Mouse (Mus musculus) inflammation-experienced regulatory T-cells, adult 6 months (primary cell): ENCODE results near the gene Srxn1. TPM values are rescaled to one million over a fixed set of nuclear protein-coding genes. Genes with fewer than 3 reads are reported as not detected.

ENCODE experiments used
- ATAC-seq: one replicate; pipeline ENCODE4 v1.8.0; 2017
- polyA plus RNA-seq, 3 experiments: library from polyadenylated mRNA; unstranded; fragments of 100-300 nt; shearing (Covaris generic); gene quantifications; one replicate each; pipeline ENCODE4 v1.2.1; 2017

The Srxn1 gene
- polyA plus RNA-seq, 3 experiments from 2014 or later: 2.5 to 8.0 (median 3.3) TPM

DNA sequence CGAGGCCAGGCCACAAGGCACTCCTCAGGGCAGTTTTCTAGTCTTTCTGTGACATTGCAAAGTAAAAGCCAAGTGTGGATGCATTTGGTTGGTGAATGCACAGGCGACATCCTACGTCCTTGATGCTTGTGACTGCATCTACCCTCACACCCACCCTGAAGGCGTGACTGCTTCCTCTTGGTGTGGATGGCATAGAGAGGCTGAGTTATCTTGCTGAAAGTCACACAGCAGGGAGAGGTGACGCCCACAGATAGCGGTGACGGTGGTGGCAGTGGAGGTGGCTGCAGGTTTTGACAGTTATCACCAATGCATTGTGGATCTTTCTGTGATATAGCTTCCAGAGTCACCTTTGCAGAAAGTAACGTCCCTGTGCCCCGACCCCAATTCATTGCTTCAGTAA lies 17.6 kb downstream of the Srxn1 start:
- no peak for ATAC-seq

- no peak for ATAC-seq
These were observed 23.3 kb downstream of the Srxn1 start for GRCm38 (mm10) chr2:152128597-152128996.

DNA sequence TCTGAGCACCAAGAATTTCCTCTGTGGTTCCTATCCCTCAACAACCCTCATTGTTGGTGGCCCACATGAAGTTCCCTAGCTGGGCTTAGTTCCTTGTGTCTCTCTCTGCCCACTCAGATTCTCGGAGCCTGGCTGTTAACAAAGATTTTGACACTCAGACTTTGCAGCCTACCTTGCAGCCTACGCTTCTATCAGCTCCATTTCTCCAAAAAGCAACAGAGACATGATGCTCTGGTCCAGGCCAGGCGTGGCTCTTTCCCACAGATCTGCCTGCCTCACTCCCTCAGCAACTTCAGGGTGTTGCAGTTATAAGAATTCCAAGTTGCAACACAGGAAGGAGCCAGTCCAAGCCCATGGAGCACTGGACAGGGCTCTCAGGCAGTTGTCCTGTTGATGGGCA lies 24.5 kb downstream of the Srxn1 start:
- no peak for ATAC-seq

DNA sequence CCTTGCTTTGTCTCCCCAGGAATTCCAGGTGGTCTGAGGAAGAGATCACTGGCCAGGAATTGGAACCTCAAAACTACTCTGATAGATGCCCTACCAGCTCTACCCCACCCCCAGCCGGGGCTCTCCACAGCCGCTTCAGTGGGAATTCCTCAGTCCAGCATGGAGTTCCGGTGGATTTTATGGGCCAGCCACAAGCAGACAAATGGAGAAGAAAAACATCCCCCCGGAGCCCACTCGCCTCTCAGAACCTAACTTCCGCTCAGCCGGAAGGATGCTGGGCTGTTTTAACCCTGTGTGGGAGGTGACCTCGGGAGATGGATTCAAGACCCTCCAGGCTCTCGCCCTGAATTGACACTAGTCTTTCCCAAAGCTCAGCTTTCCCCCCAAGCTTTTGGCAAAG lies 26.7 kb downstream of the Srxn1 start:
- ATAC-seq: no peak

GRCm38 (mm10) chr2:152132691-152133090 lies 27.4 kb downstream of the Srxn1 start:
- no peak for ATAC-seq

GRCm38 (mm10) chr2:152139191-152139987 lies 34.1 kb downstream of the Srxn1 start:
- ATAC-seq: no peak

- ATAC-seq: no peak
These were observed 35.6 kb downstream of the Srxn1 start for GRCm38 (mm10) chr2:152140941-152141340.

DNA sequence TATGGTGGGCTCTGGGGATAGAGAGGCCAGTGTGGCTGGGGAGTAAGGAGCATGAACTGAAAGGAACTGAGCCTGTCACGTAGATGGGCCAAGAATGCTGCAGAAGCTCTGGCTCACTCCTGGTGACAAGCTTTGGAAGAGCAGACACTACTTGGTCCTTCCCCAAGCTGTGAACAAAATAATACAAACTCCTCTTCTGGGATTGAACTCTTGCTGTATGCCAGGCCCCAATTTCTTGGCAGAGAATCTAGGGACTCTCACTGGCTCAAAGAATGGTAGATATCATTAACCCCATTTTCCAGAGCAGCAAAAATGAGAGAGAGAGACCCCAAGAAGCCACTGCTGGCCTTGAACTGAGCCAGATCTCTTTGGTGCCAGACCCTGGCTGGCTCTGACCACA lies 36.2 kb downstream of the Srxn1 start:
- ATAC-seq: no peak

GRCm38 (mm10) chr2:152142046-152142445 lies 36.7 kb downstream of the Srxn1 start:
- ATAC-seq: no peak

DNA sequence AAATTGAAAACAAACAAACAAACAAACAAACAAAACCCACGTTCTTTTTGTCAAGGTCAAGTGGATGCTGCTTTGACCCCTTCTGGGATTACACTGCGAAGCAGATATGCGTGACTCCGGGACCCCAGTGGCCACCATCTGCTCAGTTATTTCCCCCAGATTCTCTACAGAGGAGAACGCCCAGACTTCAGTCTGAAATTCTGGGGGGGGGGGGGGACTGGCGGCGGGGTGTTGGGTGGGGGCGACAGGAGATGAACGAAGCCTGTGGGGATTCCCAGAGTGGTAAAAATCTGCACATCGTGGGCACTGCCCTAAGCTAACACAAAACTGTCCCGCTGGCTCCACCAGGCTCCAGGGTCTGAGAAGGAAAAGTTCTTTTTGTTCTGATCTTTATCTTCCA lies 37.3 kb downstream of the Srxn1 start:
- ATAC-seq: no peak

DNA sequence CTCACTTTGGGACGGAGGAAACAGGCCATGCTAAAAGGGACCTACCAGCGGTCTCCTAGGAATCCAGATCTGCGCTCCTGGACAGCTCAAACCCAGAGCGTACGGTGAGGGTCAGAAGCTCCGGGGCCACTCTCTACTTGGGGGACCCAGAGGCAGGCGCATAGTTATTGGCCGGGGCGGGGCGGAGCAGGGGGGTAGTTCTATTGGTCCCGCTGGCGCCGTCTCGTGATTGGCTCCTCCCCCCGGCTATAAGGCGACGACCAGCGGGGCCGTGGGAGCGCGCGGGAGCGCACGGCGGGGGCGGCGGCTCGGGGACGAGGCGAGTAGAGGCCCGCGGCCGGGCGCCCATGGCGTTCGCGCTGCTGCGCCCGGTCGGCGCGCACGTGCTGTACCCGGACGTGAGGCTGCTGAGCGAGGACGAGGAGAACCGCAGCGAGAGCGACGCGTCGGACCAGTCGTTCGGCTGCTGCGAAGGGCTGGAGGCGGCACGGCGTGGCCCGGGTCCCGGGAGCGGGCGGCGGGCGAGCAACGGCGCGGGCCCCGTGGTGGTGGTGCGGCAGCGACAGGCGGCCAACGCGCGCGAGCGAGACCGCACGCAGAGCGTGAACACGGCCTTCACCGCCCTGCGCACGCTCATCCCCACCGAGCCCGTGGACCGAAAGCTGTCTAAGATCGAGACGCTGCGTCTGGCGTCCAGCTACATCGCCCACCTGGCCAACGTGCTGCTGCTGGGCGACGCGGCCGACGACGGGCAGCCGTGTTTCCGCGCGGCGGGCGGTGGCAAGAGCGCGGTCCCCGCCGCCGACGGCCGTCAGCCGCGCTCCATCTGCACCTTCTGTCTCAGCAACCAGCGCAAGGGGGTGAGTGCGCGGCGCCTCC lies 38.2 kb downstream of the Srxn1 start, which contains the start of gene Tcf15:
Gene Tcf15, plus strand, starts transcription at position 283 of the 879 bp plus-strand sequence.
- no peak for ATAC-seq

DNA sequence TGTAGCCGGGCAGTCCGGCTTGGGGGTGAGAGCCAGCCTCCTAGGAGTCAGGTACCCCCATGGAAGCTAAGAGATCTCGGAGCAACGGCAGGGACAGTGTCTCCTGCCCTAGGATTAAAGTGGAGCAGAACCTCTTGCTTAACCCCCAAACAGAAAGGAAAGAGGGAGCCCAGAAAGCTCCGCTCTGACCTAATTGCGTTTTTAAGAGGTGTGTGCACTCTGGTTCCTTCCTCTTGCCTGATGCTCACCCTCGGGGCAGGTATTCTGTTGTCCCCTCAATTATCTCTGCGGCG lies 38.8 kb downstream of the Srxn1 start:
- ATAC-seq: no peak

DNA sequence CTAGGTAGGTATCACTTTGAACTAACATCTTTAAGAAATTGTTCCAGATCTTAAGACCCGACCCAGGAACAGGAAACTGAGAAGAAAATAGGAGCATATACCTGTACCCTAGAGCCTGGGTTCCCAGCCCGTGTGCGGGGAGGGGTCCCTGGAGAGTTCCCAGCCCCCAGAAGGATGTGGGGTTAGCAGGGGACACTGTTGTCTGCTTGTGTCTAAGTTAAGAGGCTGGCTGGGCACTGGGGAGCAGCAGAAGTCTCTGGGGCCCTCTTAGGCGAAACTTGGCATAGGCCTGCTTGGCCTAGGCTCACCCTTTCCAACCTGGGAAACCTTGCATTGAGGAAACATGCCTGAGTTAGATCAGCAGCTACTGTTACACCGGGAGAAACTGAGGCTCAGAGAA lies 39.2 kb downstream of the Srxn1 start:
- no peak for ATAC-seq

GRCm38 (mm10) chr2:152145711-152146110 lies 40.4 kb downstream of the Srxn1 start:
- no peak for ATAC-seq

DNA sequence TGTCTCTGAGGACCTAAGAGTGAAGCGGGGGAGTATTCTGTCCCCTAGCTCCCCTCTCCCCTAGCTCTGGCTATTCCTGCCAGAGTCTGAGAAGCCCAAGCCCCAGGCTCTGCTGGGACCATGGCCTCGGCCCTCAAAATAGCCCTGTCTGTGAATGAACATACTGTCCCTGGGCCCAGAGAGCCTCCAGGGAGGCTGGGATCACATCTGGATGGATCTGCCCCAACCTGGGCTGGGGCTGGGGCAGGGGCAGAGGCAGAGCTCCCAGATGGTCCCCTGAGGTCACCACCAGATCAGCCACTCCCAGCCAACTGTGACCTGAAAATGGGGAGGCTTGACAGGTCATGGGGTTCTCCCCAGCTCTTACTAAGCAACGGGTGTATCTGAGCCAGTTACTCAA lies 41.8 kb downstream of the Srxn1 start:
- no peak for ATAC-seq

GRCm38 (mm10) chr2:152148675-152149074 lies 43.4 kb downstream of the Srxn1 start:
- no peak for ATAC-seq

- no peak for ATAC-seq
These were observed 44.6 kb downstream of the Srxn1 start for GRCm38 (mm10) chr2:152149891-152150290.

- ATAC-seq: no peak
These were observed 45.1 kb downstream of the Srxn1 start for GRCm38 (mm10) chr2:152150373-152150772.

DNA sequence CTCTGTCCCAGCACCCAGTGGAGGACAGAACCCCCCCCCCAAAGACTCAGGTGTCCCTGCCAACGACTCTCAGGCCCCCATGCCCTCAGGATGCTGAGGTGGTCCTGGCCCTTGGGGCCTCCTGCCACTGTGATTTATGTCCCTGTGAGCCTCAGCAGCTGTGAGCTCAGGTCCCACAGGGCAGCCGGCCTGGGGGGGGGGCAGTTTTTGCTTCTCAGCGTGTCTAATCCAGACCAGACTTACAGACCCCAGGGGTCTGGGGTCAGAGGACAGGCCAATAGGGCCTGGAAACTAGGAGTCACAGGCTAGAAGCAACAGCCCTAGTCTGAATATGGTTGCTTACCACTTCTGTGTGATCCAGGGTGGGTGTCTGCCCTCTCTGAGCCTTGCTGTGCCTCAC lies 48.0 kb downstream of the Srxn1 start:
- no peak for ATAC-seq

- ATAC-seq: no peak
These were observed 50.3 kb downstream of the Srxn1 start for GRCm38 (mm10) chr2:152155414-152156208.

DNA sequence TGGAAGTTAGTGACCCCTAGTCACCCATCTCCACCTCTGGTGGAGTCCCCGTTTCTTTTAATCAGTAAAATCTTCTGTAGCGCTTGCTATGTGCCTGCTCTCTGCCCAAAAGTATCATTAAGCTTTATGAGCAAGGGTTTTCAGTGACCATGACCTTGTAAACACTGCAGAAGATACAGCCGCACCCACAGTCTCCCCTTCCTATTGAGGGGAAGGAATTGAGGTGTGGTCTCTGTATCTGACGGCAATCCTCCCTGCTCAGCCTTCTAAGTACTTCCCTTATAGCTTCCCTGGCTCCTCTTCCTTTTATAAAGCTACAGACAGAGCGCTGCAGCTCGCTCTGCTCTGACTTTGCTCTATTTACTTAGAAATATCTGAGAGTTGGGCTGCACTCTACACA lies 51.2 kb downstream of the Srxn1 start:
- ATAC-seq: no peak

DNA sequence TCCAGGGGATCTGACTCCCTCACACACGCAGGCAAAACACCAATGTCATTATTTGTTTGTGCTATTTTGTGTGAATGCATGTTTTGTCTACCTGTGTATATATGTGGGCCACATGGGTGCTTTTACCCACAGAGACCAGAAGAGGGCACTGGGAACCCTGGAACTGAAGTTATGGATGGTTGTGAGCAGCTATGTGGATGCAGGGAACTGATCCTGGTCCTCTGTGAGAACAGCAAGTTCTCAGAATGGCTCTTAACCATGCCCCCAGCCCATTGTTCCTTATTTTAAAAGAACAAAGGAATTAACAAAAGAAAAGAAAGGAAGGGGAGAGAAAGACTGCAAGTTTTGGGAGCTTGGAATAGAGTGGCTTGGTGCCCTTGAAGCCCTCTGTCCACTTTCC lies 54.2 kb downstream of the Srxn1 start:
- no peak for ATAC-seq
